Mouse (Mus musculus) cortical plate, adult 2 months (tissue): ENCODE results near the gene Jazf1.

Experiments
- CTCF ChIP-seq: fragments of 200-500 bp; IDR thresholded peaks from 2 replicates; pipeline ENCODE4 v1.5.1; 2011; ENCODE audit warnings: mild to moderate bottlenecking, control low read depth, low read length; ENCODE audit not compliant: insufficient read depth; ENCODE audit errors: extremely low read depth
- POLR2A ChIP-seq: fragments of 200-500 bp; IDR thresholded peaks from 2 replicates; pipeline ENCODE4 v1.6.1; 2011; ENCODE audit warnings: mild to moderate bottlenecking, low read length, control low read depth; ENCODE audit not compliant: insufficient read depth; ENCODE audit errors: extremely low read depth

GRCm38 (mm10) chr6:52724805-52725439, 343.5 kb downstream of the Jazf1 start:
- TF ChIP-seq POLR2A: no peak
- peak; percentile 73; the same call in 1 of the 2 replicates for TF ChIP-seq CTCF
